Mouse (Mus musculus) lung, embryonic 15.5 days (tissue): Measurements from ENCODE around the gene Pakap. TPM values are rescaled to one million over a fixed set of nuclear protein-coding genes. Genes with fewer than 3 reads are reported as not detected.

Experiments used
- ATAC-seq: fragments of 200-750 bp; cut with Nextera tagmentation; 2 replicates; pipeline ENCODE4 v1.8.0; 2017; ENCODE audit warnings: moderate number of reproducible peaks, borderline replicate concordance; ENCODE audit not compliant: low FRiP score, low TSS enrichment; ENCODE audit errors: extremely low read depth
- H3K27ac ChIP-seq: fragments of 300-500 bp; sonication (generic); 2 replicates; pipeline ENCODE4 v1.5.1; 2015; ENCODE audit warnings: moderate library complexity, mild to moderate bottlenecking, inconsistent platforms
- H3K27me3 ChIP-seq: fragments of 300-500 bp; sonication (generic); 2 replicates; pipeline ENCODE4 v1.6.1; 2015; ENCODE audit warnings: inconsistent platforms
- H3K36me3 ChIP-seq: fragments of 300-500 bp; sonication (generic); 2 replicates; pipeline ENCODE4 v1.6.1; 2015; ENCODE audit warnings: inconsistent platforms
- H3K4me1 ChIP-seq: fragments of 300-500 bp; sonication (generic); 2 replicates; pipeline ENCODE4 v1.6.1; 2015; ENCODE audit warnings: inconsistent platforms
- H3K4me2 ChIP-seq: fragments of 300-500 bp; sonication (generic); 2 replicates; pipeline ENCODE4 v1.6.1; 2015; ENCODE audit warnings: inconsistent platforms, mild to moderate bottlenecking, moderate library complexity
- H3K4me3 ChIP-seq: fragments of 300-500 bp; sonication (generic); 2 replicates; pipeline ENCODE4 v1.5.1; 2015; ENCODE audit warnings: mild to moderate bottlenecking, inconsistent platforms
- H3K9ac ChIP-seq: fragments of 300-500 bp; sonication (generic); 2 replicates; pipeline ENCODE4 v1.6.1; 2015; ENCODE audit warnings: inconsistent platforms
- H3K9me3 ChIP-seq: fragments of 300-500 bp; sonication (generic); 2 replicates; pipeline ENCODE4 v1.6.1; 2016; ENCODE audit warnings: inconsistent platforms
- WGBS: fragments of 180-500 bp; shearing (Covaris S2); methylation state at CpG from one replicate; pipeline ENCODE4 v1.1.7; 2015; 5-methylcytosine and 5-hydroxymethylcytosine counted together
- polyA plus RNA-seq: library from polyadenylated mRNA; unstranded; fragments of >200 nt; fragmentation: Nextera tagmentation; extraction: Ambion mirVana; gene quantifications from 2 replicates; pipeline ENCODE4 v1.2.1, GENCODE M21; 2015

The Pakap gene
- polyA plus RNA-seq, 1 experiment from 2014 or later, result 47.7 TPM

DNA sequence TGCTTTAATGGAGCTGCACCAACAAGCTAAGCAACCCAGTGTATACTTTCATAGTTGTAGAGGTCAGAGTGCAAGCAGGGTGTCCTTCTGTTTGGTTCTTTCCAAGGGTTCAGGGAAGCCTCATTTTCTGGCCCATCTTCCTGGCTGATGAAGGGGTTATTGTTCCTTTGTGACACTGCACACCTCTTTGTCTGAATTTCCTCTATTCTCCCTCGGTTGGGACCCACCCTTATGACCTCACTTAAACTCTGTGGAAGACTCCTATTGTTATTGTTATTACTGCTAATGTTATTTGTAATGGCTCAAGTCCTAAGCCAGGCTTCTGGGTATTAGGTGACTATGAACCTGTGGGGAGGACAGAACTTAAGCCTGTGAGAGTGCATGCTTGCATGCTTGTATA is 273.9 kb downstream of the Pakap start:
- no peak overlapping the region for H3K4me2 ChIP-seq
- peaks cover 50% of the 10 kb centered on the region for H3K4me1 ChIP-seq
- H3K27ac ChIP-seq, result no peak overlapping the region
- H3K9me3 ChIP-seq, result no peaks in the 10 kb centered on the region
- H3K36me3 ChIP-seq, result no peaks in the 10 kb centered on the region
- no peak overlapping the region for H3K9ac ChIP-seq
- ATAC-seq, result no peak
- 63% methylated on average over 1 of the region's 1 CpGs for WGBS
- H3K27me3 ChIP-seq, result no peaks in the 10 kb centered on the region
- H3K4me3 ChIP-seq, result no peak overlapping the region

DNA sequence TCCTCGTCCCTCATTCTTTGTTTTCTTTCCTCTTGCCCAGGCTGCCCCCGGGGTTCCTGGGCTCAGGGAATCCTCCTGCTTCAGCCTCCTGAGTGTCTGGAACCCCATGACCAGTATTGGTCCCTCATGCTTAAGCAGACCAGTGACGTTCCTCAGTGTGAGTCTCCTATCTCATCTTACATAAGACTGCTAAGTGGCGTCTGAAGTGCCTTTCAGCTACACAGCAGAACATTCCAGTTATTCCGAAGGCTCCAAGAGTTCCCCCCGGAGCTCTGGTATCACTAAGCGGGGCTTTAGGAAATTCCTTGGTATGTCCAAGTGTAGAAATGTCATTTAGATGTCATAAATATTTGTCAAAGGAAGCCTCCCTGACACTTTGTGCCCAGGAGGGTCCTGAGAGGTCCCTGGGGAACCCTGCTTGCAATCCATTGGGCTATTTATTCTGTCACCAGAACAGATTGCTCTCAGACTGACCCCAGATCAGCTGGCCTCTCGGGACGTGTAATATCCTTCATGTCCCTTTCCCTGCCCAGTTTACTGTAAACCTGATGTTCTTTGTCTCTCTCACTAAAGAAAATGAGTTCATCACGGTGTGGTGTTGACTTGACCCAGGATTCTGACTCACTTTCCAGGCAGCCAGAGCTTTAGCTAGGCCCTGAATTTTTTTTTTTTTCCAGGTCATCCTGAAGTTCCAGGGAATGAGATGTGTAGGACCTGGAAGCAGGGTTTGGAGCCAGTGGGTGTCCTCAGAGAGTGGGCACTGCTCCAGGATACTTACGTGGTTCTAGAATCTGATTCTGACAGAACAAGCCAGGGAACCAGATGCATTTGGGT is 274.7 kb downstream of the Pakap start:
- 54% methylated on average over 11 of the region's 11 CpGs for WGBS
- Histone ChIP-seq H3K4me3 (no peak overlapping the region), H3K9me3 (no peaks in the 10 kb centered on the region), H3K36me3 (no peaks in the 10 kb centered on the region), H3K4me1 (peaks cover 54% of the 10 kb centered on the region), H3K27me3 (no peaks in the 10 kb centered on the region), H3K27ac (peak overlapping the region; percentile 16; the same call in 1 of the 2 replicates), H3K9ac (no peak overlapping the region), H3K4me2 (no peak overlapping the region)
- no peak for ATAC-seq

DNA sequence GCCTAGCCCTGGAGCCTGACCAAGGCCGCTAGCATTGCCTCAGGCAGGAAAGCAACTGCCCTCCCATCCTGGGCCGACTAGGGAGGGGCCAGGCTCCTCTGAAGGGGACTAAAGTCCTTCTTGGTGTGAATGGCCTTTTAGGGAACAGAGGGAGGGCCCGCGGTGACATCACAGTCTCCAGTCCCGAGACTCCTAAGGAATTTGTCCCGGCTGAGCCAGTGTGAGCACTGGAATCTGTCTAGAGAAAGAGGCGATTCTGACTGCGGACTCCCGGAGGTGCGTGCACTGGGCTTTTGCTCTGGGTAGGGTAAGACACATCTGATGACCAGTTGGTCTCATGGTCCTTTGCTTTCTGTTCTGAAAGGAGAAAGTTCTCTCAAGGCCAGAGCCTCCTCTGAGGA is 277.1 kb downstream of the Pakap start:
- Histone ChIP-seq H3K9me3 (no peaks in the 10 kb centered on the region), H3K4me1 (peaks cover 62% of the 10 kb centered on the region), H3K27me3 (no peaks in the 10 kb centered on the region), H3K4me2 (peak overlapping the region; percentile 66), H3K36me3 (peaks cover under 1% of the 10 kb centered on the region; the same call in 1 of the 2 replicates), H3K9ac (peak overlapping the region; percentile 54), H3K4me3 (peak overlapping the region; percentile 44), H3K27ac (peak overlapping the region; percentile 93)
- ATAC-seq, result peak; percentile 91
- WGBS, result under 1% methylated on average over 10 of the region's 10 CpGs

DNA sequence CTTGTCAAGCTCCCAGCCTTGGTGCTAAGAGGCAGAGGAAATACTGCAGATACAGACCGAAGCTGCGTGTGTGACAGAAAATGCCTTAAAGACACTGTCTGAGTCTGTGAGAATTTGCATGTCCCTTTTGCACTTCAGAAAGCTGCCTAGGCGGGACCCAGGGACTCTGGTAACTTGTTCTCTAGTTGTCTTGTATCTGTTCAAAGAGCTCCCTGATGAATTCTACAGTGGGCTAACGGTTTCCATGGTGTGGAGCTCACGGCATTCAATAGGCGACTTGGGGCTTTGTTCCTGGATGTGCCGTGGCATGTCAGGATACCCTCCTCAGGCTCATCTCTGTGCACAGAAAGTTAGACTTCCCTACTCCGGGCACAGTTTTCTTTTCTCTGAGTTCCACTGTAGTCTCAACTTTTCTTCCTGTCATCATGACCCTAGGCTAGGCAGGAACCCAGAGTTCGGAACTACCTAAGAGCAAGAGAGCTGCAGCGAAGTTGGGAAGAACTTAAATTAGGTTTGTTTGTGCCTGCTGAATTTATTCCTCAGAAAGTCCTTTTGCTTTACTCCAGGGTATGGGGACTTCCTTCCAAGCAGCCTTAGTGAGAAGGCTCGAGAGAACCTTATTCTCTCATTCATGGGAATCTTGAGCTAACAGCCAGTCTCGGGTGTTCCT is 277.7 kb downstream of the Pakap start:
- H3K36me3 ChIP-seq, result peaks cover 4% of the 10 kb centered on the region; the same call in 1 of the 2 replicates
- no peak for ATAC-seq
- H3K27ac ChIP-seq, result peak overlapping the region; percentile 93
- H3K4me3 ChIP-seq, result peak overlapping the region; percentile 44
- H3K9me3 ChIP-seq, result no peaks in the 10 kb centered on the region
- peak overlapping the region; percentile 66 for H3K4me2 ChIP-seq
- H3K4me1 ChIP-seq, result peaks cover 60% of the 10 kb centered on the region
- H3K9ac ChIP-seq, result peak overlapping the region; percentile 54
- H3K27me3 ChIP-seq, result no peaks in the 10 kb centered on the region
- WGBS, result 16% methylated on average over 12 of the region's 12 CpGs

DNA sequence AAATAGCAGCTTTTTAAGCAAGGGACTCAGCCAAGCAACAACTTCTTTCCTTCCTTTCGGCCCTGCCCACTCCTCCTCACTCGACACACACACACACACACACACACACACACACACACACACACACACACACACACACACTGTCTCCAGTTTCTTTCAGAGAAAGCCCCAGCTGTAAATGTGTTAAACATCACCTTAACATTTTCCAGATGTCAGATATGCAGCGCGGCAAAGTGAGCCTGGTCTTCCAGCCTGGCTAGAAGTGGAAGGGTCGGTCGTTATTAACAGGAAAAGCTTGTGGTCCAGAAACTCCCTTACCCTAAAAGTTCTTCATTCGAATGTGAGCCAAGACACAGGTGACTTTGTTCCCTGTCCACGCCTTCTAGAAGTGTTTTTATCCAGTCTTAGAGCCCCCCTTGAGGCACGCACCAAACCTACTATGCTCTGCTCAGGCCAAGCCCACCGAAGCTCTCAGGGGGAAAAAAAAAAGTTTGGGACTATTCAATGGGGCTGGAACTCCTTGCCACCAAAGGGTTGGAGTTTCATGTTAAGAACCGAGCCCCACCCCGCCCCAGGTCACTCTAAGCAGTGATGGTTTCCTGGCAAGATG is 278.5 kb downstream of the Pakap start:
- Histone ChIP-seq H3K9me3 (no peaks in the 10 kb centered on the region), H3K27me3 (no peaks in the 10 kb centered on the region), H3K36me3 (peaks cover 4% of the 10 kb centered on the region; the same call in 1 of the 2 replicates), H3K9ac (peak overlapping the region; percentile 54), H3K4me3 (peak overlapping the region; percentile 44), H3K4me2 (peak overlapping the region; percentile 66), H3K4me1 (peaks cover 64% of the 10 kb centered on the region), H3K27ac (peak overlapping the region; percentile 93)
- no peak for ATAC-seq
- 5% methylated on average over 12 of the region's 12 CpGs for WGBS

DNA sequence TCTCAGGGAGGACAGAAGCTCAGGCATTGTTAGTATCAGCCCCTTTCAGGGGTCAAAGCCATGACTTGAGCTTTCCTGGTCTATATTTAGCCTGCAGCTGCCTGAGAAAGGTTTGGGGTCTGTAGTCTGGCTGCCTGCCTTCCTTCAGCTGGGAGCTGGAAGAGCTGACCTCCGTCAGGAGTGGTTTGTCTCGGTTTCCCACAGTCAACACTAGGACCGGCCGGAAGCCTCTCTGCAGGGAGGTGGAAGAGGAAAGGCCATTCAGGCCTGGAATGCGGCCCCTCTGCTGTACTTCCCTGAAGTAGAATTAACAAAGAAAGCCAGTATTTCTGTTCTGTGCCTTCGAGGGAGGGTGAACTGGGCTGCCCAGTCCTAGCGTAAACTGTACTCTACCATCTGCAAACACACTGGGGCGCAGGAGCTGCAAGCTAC is 279.0 kb downstream of the Pakap start:
- Histone ChIP-seq H3K27me3 (no peaks in the 10 kb centered on the region), H3K27ac (peak overlapping the region; percentile 93), H3K4me1 (peaks cover 67% of the 10 kb centered on the region), H3K9ac (peak overlapping the region; percentile 25; the same call in 1 of the 2 replicates), H3K36me3 (peaks cover 4% of the 10 kb centered on the region; the same call in 1 of the 2 replicates), H3K9me3 (no peaks in the 10 kb centered on the region), H3K4me2 (peak overlapping the region; percentile 66), H3K4me3 (peak overlapping the region; percentile 44)
- peak; percentile 46 for ATAC-seq
- WGBS, result 10% methylated on average over 8 of the region's 8 CpGs

DNA sequence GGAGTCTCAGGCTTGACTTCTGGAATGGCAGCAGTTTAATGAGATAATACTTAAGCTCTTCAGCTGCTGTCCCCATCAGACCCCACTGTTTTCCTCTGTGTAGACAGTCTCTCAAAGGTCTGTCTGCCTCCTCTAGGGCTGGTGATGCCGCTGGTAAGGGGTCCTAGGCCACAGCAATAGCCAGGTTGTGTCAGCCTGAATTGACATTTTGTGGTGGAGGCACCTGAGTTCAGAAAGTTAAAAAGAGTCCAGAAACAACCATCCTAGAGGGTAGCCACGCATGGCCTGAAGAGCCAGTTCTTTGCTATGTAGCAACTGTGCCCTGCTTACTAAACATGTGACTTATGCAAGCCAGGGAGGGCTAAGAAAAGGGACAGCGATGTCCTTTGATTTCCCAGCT is 279.7 kb downstream of the Pakap start:
- Histone ChIP-seq H3K9me3 (no peaks in the 10 kb centered on the region), H3K9ac (0 out of 2 replicates have a peak overlapping the region, but pooled peaks have one; percentile 25), H3K27ac (peak overlapping the region; percentile 93), H3K4me1 (peaks cover 67% of the 10 kb centered on the region), H3K4me2 (peak overlapping the region; percentile 66), H3K36me3 (peaks cover 4% of the 10 kb centered on the region; the same call in 1 of the 2 replicates), H3K27me3 (no peaks in the 10 kb centered on the region), H3K4me3 (peak overlapping the region; percentile 44; the same call in 1 of the 2 replicates)
- 72% methylated on average over 3 of the region's 3 CpGs for WGBS
- no peak for ATAC-seq

DNA sequence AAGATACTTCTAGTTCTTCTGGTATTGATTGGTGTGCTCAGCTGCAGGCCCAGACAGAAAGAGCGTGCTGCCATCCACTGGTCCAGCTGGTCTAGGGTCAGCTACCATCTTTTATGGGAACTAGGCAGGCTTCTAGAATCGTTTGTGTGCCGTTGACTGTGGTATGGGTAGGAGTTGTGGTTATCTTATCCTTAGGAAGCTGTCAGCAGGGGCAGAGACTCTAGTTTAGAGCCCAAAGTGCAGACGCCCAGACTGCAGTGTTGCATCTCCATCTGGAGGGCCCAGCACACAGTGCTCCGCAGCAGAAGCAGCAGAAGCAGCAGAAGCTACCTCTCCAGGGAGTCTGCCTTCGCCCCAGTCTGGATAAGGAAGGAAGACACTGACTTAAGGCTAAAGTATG is 281.5 kb downstream of the Pakap start:
- Histone ChIP-seq H3K4me3 (no peak overlapping the region), H3K4me1 (peaks cover 66% of the 10 kb centered on the region)

DNA sequence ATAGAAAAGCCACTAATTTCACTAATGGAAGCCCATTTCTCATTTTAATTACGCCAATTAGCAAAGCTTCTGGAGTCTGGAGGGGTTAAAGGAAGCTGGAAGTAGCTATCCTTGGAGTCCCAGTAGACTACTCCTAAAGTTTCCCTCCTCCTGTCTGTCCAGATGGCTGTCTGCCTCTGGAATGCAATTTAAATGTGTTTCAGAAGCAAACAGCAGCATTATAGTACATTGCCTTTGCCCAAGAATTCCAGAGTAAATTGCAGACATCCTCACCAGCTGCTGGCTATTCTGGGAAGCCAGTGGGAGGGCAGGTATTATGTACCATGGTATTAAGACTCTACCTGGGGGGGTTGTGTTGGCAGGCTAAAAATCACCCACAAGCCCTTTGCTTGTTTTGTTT is 283.8 kb downstream of the Pakap start:
- 0 out of 2 replicates have a peak overlapping the region, but pooled peaks have one; percentile 37 for H3K27ac ChIP-seq
- H3K27me3 ChIP-seq, result no peaks in the 10 kb centered on the region
- H3K9ac ChIP-seq, result no peak overlapping the region
- 83% methylated on average over 1 of the region's 1 CpGs for WGBS
- no peaks in the 10 kb centered on the region; the same call in 1 of the 2 replicates for H3K9me3 ChIP-seq
- H3K36me3 ChIP-seq, result peaks cover 29% of the 10 kb centered on the region
- H3K4me1 ChIP-seq, result peaks cover 49% of the 10 kb centered on the region
- no peak overlapping the region for H3K4me2 ChIP-seq
- H3K4me3 ChIP-seq, result no peak overlapping the region
- no peak for ATAC-seq

More for the DNA sequence above, 281.5 kb downstream of the Pakap start:
- no peak overlapping the region for H3K9ac ChIP-seq
- no peaks in the 10 kb centered on the region for H3K9me3 ChIP-seq
- no peak overlapping the region for H3K4me2 ChIP-seq
- H3K27me3 ChIP-seq, result no peaks in the 10 kb centered on the region
- H3K36me3 ChIP-seq, result peaks cover 6% of the 10 kb centered on the region; the same call in 1 of the 2 replicates
- H3K27ac ChIP-seq, result no peak overlapping the region
- no peak for ATAC-seq
- 73% methylated on average over 6 of the region's 6 CpGs for WGBS

DNA sequence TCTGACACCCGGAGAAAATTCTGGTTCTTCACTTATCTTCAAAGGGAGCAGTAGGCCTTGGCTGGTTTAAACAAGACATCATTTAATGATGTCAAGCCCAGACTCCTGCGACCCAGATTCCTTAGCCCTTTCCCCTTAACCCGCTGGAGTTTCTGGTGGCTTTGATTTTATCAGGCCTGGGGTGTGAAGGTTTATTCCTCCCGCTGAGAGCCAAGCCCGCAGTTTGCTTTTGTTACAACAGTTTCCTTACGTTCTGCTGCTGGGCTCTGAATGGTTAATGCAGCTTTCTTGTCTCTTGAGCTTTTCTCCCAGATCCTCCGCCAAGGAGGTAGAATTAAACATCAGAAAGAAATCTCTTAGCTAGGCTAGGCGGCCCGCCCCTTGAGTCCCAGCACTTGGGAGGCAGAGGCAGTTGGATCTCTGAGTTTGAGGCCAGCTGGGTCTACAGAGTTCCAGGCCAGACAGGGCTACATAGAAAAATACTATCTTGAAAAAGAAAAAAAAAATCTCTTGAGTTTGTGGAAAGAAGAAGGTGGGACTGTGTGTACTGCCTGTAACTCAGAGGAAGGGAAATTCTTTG is 284.6 kb downstream of the Pakap start:
- no peak overlapping the region for H3K9ac ChIP-seq
- no peak for ATAC-seq
- H3K27me3 ChIP-seq, result no peaks in the 10 kb centered on the region
- H3K36me3 ChIP-seq, result peaks cover 37% of the 10 kb centered on the region
- 0 out of 2 replicates have a peak overlapping the region, but pooled peaks have one; percentile 37 for H3K27ac ChIP-seq
- H3K4me2 ChIP-seq, result no peak overlapping the region
- WGBS, result 20% methylated on average over 9 of the region's 9 CpGs
- H3K9me3 ChIP-seq, result no peaks in the 10 kb centered on the region; the same call in 1 of the 2 replicates
- H3K4me3 ChIP-seq, result no peak overlapping the region
- H3K4me1 ChIP-seq, result peaks cover 41% of the 10 kb centered on the region

DNA sequence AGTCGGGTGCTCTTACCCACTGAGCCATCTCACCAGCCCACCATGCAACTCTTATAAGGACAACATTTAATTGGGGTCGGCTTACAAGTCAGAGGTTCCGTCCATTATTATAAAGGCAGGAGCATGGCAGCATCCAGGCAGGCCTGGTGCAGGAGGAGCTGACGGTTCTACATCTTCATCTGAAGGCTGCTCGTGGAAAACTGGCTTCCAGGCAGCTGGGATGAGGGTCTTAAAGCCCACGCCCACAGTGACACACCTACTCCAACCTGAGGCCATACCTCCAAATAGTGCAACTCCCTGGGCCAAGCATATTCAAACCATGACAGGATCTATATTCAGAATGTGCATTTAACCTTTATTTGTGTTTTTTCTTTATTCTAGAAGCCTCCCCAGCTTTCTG is 286.2 kb downstream of the Pakap start:
- whole genome bisulfite sequencing, result 88% methylated on average over 6 of the region's 6 CpGs
- H3K4me1 ChIP-seq, result peaks cover 27% of the 10 kb centered on the region
- no peak for ATAC-seq
- no peak overlapping the region for H3K4me3 ChIP-seq
- H3K27me3 ChIP-seq, result no peaks in the 10 kb centered on the region
- H3K9me3 ChIP-seq, result no peaks in the 10 kb centered on the region; the same call in 1 of the 2 replicates
- no peak overlapping the region for H3K4me2 ChIP-seq
- peaks cover 45% of the 10 kb centered on the region for H3K36me3 ChIP-seq
- no peak overlapping the region for H3K27ac ChIP-seq
- no peak overlapping the region for H3K9ac ChIP-seq
